Mouse (Mus musculus): ENCODE results near the gene Capn13.

DNA sequence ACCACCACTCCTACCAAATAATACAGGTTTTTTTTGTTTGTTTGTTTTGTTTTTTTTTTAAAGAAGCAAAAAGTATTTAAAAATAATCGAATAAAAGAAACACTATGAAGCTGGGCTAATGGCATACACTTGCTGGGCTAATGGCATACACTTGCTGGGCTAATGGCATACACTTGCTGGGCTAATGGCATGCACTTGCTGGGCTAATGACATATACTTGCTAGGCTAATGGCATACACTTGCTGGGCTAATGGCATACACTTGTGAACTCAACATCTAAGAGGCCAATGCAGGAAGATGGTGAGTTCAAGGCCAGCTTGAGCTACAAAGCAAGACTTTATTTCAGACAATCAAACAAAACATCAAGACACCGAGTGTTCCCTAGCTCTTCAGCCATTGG, 138.1 kb downstream of the Capn13 start:
- TF ChIP-seq CTCF (conservative IDR thresholded peaks at IDR 0.05; ENCODE audit: low read length) (no peak), POU5F1 (IDR thresholded peaks at IDR 0.05; ENCODE audit: borderline replicate concordance, low read length) (no peak)

All from E14TG2a.4 (cell line).